Mouse (Mus musculus) induced T-regulatory cell, adult 2 months (primary cell): ENCODE measurements around the gene Tagln2.

Experiments
- DNase-seq: peaks from one replicate; pipeline ENCODE4 v3.0.0-alpha.2; 2012; ENCODE audit warnings: low read depth

Gene Tagln2

DNA sequence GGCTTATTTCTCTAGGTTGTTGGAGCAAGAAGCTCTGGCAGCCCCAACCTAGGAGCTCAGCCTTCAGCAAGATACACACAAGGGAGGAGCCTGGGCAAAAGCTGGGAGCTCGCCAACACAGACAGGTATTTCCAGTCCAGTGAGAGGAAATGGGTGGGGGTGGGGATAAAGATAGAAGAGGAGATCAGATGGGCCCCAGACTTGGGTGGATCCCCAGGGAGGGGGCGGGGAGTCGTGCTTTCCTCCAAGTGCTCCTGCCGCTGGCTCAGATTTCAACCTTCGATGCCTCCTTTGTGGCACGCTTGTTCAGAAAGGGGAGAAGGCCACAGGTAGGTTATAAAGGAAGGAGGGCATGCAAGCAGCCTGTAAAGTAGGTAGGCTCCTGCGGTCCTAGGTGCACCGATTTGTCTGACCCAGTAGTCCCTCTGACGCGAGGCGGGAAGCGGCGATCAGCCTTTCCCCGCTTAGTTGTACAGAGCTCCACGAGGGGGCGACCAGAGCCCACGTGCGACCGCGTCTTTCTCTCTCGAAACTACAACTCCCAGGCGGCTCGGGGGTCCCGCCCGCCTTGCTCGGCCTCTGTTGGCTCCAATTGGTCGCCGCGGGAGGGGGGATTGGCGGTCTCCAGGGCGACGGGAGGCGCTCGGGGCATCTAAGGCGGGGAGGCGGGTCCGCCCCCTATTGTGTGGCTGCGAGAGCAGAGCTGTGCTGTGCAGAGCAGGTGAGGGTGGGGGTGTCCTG lies 18.1 kb upstream of the Tagln2 start, which contains the start of gene Igsf9:
TSS of gene Igsf9 (plus strand) at position 249 of the 741 bp plus-strand sequence.
- DNase-seq, result peak; percentile 81

DNA sequence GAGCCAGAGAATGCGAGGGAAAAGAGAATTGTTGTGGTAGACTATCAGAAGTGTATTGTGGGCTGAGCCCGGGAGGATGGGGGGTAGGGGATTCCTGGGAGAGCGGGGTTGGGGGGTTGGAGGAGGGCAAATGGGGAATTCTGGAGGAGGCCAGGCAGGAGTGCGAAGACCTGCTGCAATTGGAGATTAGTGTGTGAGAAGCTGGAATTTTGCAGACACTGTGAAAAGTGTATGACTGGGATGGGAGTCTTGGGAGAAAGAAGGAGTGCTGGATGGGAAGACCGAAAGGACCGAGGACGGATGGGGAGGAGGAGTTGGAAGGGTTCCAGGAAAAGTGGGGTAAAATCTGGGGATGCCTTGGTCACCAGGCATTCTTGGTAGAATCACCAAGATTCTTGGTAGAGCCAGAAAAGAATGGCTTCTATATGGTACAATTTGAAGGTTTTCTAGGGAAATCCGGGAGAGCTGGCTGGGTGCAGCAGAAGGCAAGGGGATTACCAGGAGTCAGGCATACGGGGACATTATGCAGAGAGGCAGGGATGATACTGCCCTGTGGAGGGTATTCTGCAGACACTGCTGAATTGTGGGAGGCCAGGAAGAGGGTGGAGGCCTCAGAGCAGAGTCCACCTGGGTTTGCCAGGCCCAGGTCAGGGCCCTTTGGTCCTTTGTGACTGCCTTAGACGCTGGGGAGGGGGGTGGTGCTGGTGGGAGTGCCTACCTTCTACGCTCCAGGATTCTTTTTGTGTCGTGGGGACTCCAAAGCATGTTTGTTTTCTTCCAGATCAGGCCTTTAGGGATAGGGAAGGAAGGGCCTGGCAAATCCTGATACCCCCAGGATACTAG lies 17.1 kb upstream of the Tagln2 start:
- no peak for DNase-seq

DNA sequence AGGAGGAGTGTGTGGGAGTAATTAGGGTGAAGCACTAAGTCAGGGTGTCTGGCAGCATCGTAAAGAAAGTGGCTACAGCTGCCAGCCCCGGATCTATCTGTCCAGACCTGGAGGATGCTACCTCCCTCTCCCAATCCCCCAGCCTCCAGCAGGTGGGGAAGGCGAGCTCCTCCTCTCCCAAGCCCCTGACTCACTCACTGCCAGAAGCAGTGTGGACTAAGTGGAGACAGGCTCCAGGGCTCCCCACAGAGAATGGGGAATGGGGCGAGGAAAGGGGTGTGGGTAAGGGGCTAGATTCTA lies 16.5 kb upstream of the Tagln2 start:
- no peak for DNase-seq

DNA sequence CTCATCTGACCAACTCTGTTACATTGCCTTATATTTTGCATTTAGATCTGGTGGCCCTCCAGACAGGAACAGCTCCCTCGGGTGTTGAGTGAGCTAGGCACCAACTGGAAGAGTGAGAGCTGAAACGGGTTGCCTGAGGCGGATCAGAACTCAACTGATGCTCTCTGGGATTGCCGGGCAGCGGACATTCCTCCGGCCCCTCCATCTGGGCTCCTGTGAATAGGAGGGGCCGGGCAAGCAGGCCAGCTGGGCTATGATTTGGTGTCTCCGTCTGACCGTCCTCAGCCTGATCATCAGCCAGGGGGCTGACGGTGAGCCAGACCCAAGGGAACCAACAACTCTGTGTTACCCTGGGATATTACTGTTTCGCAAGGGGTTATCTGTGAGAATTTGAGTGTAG lies 15.6 kb upstream of the Tagln2 start:
- no peak for DNase-seq

DNA sequence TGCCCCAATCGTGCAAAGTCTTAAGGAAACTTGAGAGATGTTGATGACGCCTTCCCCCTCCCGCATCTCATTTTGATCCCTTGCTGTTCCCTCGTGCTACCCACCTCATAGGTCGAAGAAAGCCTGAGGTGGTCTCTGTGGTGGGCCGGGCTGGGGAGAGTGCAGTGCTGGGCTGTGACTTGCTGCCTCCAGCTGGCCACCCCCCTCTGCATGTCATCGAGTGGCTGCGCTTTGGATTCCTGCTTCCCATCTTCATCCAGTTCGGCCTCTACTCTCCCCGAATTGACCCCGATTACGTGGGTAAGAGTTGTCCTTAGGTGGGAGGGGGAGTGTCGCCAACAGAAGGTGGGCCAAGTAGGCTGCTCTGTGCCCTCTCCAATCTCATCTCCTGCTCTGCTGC lies 15.2 kb upstream of the Tagln2 start:
- DNase-seq, result no peak

DNA sequence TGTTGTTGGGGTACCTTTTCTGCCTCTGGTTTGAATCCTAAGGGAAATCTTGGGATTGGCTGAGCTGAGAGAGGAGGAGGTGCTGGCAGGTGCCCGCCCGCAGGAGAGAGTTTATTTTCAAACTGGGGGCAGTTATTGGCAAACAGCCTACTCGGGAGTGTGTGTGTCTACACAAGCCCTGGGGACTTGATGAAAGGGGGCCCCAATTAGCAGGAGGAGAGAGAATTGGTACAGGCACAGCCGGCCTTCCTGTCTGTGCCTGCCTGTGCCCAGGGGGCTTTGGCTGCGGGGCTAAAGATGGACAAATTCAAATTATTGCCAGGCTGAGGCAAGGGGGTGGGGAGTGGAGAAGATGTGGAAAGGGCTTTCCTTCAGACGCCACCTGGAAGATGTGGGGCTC lies 14.0 kb upstream of the Tagln2 start:
- no peak for DNase-seq

DNA sequence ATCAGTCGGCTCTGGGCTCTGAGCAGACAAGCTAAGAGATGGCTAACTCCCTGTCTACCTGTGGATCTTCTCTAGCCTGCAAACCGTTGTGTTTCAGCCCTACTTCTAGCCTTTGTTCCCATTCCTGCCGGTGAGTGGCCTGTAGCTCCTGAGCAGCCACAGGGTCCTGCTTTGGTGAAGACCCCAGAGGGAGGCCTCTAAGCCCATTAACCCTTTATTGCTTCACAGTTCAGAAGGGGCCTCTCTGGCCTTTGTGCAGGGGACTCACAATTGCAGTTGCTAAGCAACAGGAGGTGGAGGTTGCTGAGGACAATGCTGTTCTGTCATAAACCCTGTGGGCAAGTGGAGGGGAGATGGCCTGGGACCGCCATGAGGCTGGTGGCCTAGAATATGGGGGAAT lies 13.6 kb upstream of the Tagln2 start:
- no peak for DNase-seq

DNA sequence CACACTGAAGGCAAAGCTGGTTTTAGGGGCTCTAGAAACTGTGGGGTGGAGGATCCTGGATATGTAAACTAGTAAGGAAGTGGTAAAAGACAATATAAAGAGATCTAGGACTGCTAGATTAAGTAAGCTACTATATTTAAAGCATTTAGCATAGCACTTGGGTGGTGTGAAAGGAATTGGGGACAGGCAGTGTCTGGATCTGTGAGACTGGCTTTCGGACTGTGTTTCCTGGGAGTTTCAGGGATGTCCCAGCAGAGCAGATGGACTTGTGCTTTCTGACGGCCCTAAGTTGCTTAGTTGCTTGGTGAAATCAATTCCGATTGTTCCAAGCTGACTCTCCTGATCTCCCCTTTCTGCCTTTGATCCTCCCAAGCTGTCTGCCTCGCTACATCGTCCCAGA lies 13.2 kb upstream of the Tagln2 start:
- no peak for DNase-seq

DNA sequence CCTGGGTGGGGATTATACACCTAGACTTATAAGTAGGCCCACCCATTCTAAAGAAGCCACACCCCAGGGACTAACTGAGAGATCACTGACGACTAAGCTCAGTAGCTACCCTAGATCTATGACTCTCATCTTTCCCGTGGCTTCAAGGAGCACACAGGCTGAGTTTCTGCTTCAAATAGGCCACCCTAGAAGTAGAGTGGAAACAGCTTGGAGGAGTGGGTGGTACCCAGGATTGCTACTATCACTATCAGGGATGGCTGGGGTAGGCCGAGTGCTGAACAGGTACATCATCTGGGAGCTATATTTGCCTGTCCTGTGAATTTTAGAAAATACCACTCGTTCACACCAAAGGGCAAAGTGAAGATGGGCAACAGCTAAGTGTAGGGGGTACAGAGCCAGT lies 12.0 kb upstream of the Tagln2 start:
- no peak for DNase-seq

DNA sequence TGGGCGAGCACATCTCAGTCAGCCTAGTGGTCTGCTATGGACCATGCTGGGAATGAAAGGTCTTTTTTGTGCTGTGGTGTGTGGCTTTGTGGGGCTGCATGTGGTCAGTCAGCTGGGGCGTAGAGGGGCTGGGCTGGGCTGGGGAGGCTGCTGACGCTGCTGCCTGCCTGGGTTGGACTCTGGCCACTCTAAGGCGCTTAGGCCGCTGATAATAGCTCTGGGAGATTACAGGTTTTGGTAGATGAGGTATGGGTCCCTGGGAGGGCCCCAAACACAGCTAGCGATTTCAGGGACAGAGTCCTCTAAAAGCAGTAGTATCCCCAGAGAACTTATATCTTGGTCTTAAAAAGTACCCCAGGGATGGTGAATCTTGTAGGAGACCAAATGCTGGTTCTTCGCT lies 11.0 kb upstream of the Tagln2 start:
- DNase-seq, result no peak

DNA sequence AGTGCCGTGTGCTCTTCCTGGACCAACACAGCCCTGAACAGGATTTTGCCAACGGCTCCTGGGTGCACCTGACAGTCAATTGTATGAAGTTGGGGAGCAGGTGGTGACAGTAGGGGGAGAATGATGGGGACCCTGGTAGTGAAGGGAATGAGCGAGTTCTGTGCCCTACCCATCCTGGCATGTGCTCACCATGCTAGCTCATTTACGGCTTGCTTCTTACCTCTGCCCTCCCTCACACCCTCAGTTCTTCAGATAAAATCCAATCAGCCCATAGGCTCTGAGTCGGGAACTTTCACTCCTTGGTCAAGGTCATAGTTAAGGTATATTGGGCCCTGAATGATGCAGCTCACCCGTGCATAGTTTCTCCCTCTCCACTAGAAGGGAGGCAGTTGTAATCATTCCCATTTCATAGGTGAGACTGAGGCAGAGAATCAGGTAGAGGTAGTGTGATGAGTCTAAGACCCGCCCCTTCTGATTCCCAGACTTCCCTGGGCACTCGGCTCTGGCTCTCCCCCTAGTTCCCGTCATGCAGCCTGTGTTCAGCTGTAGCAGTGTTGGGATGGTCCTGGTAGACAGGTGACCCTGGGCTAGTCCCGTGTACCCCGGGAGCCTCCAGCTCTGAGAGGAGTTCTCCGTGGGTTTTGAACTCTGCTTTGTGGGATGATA lies 10.1 kb upstream of the Tagln2 start:
- no peak for DNase-seq

DNA sequence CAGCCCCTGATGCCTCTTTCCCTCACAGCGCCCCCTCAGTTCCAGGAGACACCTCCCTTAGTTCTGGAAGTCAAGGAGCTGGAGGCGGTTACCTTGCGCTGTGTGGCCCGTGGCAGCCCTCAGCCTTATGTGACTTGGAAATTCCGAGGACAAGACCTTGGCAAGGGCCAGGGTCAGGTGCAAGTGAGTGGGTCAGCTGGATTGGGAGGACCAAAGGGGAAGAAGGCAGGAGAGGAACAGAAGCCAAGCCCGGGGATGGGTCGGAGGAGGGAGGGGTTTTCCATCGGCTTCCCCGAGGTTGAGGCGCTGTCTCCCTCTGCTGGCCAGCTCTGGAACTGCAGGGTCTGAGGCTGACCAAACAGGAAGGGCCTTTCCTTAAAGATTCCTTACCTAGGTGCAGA lies 9.6 kb upstream of the Tagln2 start:
- peak; percentile 84 for DNase-seq

DNA sequence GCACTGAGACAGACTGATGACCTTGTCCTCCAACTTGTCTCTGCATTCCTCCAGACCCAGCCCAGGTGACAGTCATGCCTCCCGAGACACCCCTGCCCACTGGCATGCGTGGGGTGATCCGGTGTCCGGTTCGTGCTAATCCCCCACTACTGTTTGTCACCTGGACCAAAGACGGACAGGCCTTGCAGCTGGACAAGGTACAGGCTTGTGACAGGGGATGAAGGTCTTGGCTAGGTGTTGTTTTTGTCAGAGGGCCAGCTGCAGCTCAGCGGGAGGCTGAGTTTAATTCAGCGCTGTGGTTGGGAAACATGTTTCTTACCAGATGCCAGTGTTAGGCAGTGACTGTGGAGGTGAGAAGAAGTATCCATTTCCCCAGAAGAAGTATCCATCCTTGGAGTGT lies 7.8 kb upstream of the Tagln2 start:
- no peak for DNase-seq

DNA sequence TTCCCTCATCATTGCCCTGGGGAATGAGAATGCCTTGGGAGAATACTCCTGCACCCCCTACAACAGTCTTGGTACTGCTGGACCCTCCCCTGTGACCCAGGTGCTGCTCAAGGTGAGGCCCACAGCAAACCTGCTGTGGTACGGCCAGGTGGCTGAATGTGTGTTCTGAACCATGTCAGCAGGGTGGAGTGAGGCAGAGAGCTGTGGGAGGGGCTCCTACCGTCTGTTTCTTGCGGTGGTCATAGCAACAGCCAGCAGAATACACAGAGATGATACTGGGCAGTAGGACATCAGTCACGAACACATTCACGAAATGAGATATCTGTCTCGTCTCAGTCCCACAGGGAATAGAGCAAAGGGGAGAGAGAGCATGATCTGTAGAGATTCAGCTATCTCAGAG lies 6.3 kb upstream of the Tagln2 start:
- DNase-seq, result no peak

DNA sequence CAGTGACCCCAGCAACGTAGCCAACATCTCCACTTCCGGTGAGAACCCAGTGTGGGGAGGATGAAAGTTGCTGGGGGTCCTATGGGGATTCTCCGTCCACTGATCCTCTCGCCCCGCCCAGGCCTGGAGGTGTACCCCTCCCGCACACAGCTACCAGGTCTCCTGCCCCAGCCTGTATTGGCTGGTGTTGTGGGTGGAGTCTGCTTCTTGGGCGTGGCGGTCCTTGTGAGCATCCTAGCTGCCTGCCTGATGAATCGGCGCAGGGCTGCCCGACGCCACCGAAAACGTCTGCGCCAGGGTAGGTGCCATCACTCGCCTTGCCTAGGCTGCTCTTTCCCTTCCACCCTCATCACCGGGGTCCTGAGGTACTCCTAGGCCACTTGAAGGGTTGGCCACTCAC lies 3.8 kb upstream of the Tagln2 start:
- DNase-seq, result no peak

DNA sequence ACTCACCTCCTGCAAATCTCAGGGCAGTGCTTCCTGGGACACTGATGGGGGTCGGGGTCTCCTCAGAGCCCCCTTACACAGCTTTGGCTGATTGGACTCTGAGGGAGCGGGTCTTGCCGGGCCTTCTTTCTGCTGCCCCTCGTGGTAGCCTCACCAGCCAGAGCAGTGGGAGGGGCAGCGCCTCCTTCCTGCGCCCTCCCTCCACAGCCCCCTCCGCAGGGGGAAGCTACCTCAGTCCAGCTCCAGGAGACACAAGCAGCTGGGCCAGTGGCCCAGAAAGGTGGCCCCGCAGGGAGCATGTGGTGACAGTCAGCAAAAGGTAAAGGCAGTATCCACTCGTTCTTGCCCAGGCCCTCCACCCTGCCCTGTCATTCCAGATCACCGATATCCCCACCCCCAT lies 2.4 kb upstream of the Tagln2 start:
- DNase-seq, result no peak

DNA sequence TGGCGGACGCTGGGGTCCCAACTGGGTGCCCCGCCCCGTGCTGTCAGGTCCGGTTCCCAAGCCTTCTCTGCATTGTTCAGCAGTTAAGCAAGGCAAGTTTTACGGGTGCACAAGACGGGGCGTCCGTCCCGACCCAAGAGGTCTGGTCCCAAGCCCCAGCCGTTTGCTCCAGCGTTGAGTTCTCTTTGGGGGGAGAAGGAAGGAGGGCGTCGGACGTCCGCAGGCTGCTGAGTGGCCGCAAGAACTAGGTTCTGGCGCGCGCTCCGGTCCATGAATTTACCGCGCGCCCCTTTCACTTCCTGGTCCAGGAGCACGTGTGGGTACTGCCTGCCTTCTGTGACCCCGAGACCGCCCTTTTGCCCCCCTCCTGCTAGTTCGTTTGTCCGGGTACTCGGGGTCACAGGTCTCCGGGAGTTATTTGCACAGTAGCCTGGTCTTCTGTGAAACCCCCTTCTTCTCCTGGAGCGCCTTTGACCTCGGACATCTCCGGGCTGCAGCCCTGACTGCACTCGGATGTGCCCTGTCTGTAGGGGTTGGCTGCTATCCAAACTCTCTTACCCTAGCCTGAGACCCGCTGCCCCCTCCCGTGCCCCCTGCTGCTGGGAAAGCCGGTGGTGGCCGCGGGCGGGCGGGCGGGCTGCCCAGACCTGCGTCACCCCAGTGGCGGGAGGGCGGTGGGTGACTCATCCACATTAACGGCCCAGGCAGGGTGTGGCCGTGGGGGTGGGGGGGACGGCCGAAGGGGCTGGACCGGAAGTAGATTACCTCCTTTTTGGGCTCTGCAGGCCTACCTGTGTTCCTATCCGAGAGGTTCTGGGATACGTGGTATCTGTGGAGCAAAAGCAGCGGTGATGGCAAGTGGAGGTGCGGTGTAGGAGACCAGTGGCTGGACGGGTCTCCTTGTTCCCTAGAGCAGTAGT lies 864 bp downstream of the Tagln2 start:
- peak; percentile 81 for DNase-seq

DNA sequence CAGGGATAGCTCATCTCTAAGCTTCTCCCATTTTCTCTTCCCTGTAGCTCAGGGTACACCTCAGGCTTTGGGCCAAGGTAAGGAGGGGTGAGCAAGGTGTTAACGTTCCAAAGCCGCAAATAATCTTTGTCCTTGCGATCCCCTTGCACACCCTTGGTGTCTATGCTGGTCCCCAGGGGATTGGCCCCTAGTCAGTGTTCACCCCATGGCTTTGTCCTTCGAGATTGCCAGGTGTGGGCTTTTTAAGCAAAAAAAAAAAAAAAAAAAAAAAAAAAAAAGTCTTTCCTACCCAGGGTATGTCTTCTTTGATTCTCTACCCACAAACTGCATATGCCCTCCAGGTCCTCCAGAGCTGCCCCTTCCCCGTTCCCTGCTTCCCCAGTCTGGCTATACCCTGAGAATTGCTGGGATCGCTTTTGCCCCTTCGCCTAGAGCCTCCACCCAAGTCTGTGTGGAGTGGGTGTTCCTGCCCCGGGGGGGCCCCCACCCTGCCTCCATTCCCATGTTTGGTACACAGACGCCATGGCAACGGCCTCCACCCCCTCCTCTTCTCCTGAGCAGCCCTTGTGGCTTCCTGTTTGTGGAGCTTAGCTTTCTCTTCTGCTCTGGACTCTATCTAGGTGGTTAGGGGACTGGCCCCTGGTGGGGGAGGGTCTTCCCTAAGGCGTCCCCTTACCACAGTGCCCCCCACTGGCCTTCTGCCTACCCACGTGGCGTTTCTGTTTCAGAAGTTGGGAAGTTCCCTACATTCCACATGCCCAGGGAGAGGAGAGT lies 1.7 kb downstream of the Tagln2 start:
- peak; percentile 91 for DNase-seq

DNA sequence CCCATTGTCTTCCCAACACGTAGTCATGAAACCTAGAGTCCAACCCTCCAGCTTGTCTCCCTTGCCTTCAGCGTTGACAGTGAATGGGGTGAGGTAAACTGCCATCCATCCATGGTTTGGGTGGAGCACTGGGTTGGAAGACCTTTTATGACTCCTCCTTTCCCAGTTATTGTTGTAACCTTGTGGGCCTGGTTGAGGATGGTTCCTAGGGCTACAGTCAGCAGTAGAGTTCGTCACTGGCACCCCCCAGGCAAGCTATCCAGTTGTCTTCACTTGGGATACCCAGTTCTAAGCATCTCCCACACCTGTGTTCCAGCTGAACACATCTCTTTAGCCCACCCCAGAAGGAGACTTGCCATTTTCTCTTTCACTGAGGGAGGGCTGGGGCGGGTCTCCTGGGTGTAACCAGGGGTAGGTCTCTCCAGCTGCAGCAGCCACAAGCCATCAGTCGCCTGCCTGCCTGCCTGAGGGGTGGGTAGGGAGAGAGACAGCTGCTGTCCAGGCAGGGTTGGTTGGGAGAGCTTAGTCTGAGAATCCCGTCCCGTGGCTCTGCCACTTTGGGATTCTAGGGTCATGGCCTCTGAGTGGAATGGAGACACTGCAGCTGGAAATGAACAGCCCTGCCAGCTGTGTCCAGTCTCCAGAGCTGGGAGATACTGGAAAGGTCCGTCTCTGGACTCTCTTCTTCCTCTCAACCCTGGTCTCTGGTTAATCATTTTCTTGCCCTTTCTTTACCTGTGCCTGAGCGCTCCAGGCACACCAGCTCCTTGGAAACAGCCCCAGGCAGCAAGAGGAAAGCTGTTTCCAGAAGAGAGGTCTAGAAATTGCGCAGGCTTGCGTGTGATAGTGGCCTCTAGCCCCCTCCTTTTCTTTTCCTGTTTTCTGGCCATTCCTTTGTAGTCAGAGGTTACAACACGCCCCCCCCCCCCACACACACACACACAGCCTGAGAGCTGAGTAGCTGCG lies 2.6 kb downstream of the Tagln2 start:
- no peak for DNase-seq
